Mouse (Mus musculus) midbrain, embryonic 15.5 days (tissue): ENCODE results near the gene Rfx8. TPM values are rescaled to one million over a fixed set of nuclear protein-coding genes. Genes with fewer than 3 reads are reported as not detected.

Experiments
- ATAC-seq: fragments of 200-750 bp; cut with Nextera tagmentation; replicated peaks from 2 replicates; pipeline ENCODE4 v1.8.0; 2017; ENCODE audit warnings: moderate TSS enrichment
- H3K27ac ChIP-seq: fragments of 300-500 bp; sonication (generic); 2 replicates; pipeline ENCODE4 v1.5.1; 2015; ENCODE audit warnings: mild to moderate bottlenecking, inconsistent platforms
- H3K27me3 ChIP-seq: fragments of 300-500 bp; sonication (generic); replicated peaks from 2 replicates; pipeline ENCODE4 v1.6.1; 2015; ENCODE audit warnings: inconsistent platforms
- H3K36me3 ChIP-seq: fragments of 300-500 bp; sonication (generic); replicated peaks from 2 replicates; pipeline ENCODE4 v1.6.1; 2015; ENCODE audit warnings: inconsistent platforms
- H3K4me1 ChIP-seq: fragments of 300-500 bp; sonication (generic); 2 replicates; pipeline ENCODE4 v1.6.1; 2015; ENCODE audit warnings: inconsistent platforms
- H3K4me2 ChIP-seq: fragments of 300-500 bp; sonication (generic); 2 replicates; pipeline ENCODE4 v1.6.1; 2015; ENCODE audit warnings: inconsistent platforms, mild to moderate bottlenecking, moderate library complexity
- H3K4me3 ChIP-seq: fragments of 300-500 bp; sonication (generic); 2 replicates; pipeline ENCODE4 v1.5.1; 2015; ENCODE audit warnings: mild to moderate bottlenecking, inconsistent platforms
- H3K9ac ChIP-seq: fragments of 300-500 bp; sonication (generic); 2 replicates; pipeline ENCODE4 v1.6.1; 2015; ENCODE audit warnings: mild to moderate bottlenecking, inconsistent platforms
- H3K9me3 ChIP-seq: fragments of 300-500 bp; sonication (generic); 2 replicates; pipeline ENCODE4 v1.6.1; 2016; ENCODE audit warnings: inconsistent platforms
- WGBS: fragments of 180-500 bp; shearing (Covaris S2); methylation state at CpG from one replicate; pipeline ENCODE4 v1.1.7; 2015; ENCODE audit warnings: mixed read lengths; 5-methylcytosine and 5-hydroxymethylcytosine counted together
- polyA plus RNA-seq: library from polyadenylated mRNA; unstranded; fragments of >200 nt; fragmentation: Nextera tagmentation; extraction: Ambion mirVana; gene quantifications from 2 replicates; pipeline ENCODE4 v1.2.1, GENCODE M21; 2015

Rfx8 gene
- polyA plus RNA-seq, 1 experiment from 2014 or later: 0.32 TPM

DNA sequence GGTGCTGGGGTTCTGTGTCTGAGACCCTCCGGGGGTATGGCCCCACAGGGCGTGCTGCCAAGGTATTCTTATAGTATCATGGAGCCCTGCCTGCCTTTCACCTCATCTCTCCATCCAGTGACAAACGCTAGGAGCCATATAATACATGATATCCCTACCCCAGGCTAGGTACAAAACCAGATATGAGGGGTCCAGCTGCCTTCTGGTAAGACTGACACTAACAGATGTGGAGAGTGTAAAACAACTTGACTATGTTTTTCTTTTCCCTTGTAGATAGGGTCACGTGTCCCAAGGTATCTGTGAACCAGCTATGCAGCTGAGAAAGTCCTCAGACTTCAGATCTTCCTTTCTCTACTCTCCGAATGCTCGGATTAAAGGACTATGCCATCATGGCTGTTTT lies 30.7 kb upstream of the Rfx8 start:
- no peak overlapping the region for H3K9ac ChIP-seq
- no peaks in the 10 kb centered on the region for H3K4me1 ChIP-seq
- no peaks in the 10 kb centered on the region for H3K9me3 ChIP-seq
- ATAC-seq: no peak
- H3K27me3 ChIP-seq: no peaks in the 10 kb centered on the region
- H3K4me3 ChIP-seq: no peak overlapping the region
- H3K36me3 ChIP-seq: no peaks in the 10 kb centered on the region
- H3K4me2 ChIP-seq: no peak overlapping the region
- WGBS: 89% methylated on average over 6 of the region's 6 CpGs
- no peak overlapping the region for H3K27ac ChIP-seq

DNA sequence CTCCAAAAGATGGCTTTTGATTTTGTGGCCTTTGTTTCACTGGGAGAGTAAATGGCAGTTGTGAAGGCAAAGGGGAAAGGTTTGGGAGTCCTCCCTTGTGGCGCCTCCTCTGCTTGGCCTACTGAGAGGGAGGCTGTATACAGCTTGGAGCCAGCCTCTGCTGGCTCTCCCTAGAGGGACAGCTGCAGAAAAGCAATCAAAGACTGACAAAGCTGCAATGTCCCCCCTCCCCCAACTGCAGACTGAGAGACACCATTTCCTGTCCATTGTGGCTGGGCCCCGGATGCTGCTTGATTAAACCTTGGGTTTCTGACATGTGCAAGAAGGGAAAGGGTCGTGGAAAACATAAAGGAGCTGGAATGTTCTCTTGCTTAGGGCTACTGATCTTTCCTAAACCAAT lies 28.9 kb upstream of the Rfx8 start:
- H3K9ac ChIP-seq: no peak overlapping the region
- peaks cover 4% of the 10 kb centered on the region; the same call in 1 of the 2 replicates for H3K4me1 ChIP-seq
- ATAC-seq: peak; percentile 54
- no peaks in the 10 kb centered on the region for H3K9me3 ChIP-seq
- no peak overlapping the region for H3K4me3 ChIP-seq
- no peak overlapping the region for H3K27ac ChIP-seq
- H3K27me3 ChIP-seq: no peaks in the 10 kb centered on the region
- WGBS: 23% methylated on average over 3 of the region's 3 CpGs
- no peak overlapping the region for H3K4me2 ChIP-seq
- no peaks in the 10 kb centered on the region for H3K36me3 ChIP-seq

DNA sequence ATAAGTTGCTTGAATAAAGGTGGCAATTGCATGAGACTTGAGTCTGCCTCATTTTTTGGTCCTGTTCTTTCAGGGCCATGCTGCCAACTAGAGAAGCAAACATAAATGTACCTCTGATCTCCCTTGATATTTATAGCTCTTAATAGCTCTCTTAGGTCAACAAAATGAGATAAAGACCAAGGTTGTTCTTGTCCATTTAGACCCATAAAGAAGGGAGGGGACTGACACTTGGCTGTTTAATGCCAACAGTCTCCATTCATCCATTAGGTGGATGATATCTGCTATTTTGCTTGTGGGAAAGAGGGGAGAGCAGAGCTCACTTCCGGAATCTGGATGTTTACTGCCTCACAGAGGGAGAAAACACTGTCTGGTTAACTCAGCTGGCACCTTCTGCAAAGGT lies 28.4 kb upstream of the Rfx8 start:
- Histone ChIP-seq H3K36me3 (no peaks in the 10 kb centered on the region), H3K9ac (no peak overlapping the region), H3K4me3 (no peak overlapping the region), H3K27ac (no peak overlapping the region), H3K9me3 (no peaks in the 10 kb centered on the region), H3K4me2 (no peak overlapping the region), H3K27me3 (no peaks in the 10 kb centered on the region), H3K4me1 (peaks cover 4% of the 10 kb centered on the region; the same call in 1 of the 2 replicates)
- ATAC-seq: no peak
- 47% methylated on average over 1 of the region's 1 CpGs for WGBS

- Histone ChIP-seq H3K4me2 (no peak overlapping the region), H3K9ac (no peak overlapping the region), H3K4me3 (no peak overlapping the region), H3K36me3 (no peaks in the 10 kb centered on the region), H3K27me3 (no peaks in the 10 kb centered on the region), H3K9me3 (no peaks in the 10 kb centered on the region), H3K27ac (no peak overlapping the region), H3K4me1 (peaks cover 4% of the 10 kb centered on the region; the same call in 1 of the 2 replicates)
- no peak for ATAC-seq
- 81% methylated on average over 6 of the region's 6 CpGs for WGBS
Measured at GRCm38 (mm10) chr1:39748666-39749065, 27.9 kb upstream of the Rfx8 start.

DNA sequence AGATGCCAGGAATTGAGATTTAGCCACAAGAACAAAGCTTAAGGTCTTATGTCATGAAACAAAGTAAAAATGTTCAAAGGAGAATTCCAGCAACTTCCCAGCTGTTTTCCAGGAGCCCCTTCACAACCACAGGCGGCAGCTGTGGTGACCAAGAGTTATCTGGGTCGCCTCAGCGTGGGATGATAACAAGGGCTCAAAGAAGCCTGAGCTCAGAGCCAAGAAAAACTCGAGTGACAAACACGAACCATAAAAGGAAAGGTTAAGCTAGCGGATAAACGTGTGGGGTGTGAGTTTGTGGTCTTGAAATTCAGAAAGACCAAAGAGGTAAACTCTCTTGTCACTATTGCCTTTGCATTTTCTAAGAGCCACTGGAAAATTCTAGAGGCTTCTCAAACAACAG lies 25.7 kb upstream of the Rfx8 start:
- WGBS: 29% methylated on average over 7 of the region's 7 CpGs
- Histone ChIP-seq H3K9me3 (no peaks in the 10 kb centered on the region), H3K4me2 (no peak overlapping the region), H3K4me3 (no peak overlapping the region), H3K4me1 (peaks cover 5% of the 10 kb centered on the region; the same call in 1 of the 2 replicates), H3K27ac (no peak overlapping the region), H3K27me3 (no peaks in the 10 kb centered on the region), H3K9ac (no peak overlapping the region), H3K36me3 (no peaks in the 10 kb centered on the region)
- ATAC-seq: no peak

DNA sequence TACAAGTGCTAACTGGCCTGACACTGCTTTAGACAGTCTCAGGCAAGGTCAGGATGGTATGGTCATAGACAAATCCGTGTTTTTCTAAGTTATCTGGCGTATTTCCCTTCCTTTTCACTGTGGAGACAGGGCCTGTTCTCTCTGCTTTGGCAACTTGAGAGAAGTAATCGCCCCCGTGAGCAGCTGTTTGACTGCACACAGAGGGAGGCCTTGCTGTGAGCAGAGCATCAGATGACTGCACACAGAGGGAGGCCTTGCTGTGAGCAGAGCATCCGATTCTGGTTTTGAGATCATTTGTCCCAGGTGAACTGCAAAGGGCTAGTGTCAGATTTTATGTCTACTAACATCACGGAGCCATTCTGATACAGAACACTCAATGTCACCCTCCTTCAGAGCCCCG lies 20.2 kb upstream of the Rfx8 start:
- ATAC-seq: 0 out of 2 replicates have a peak, but pooled peaks have one; percentile 33
- H3K27ac ChIP-seq: no peak overlapping the region
- H3K36me3 ChIP-seq: no peaks in the 10 kb centered on the region
- H3K4me3 ChIP-seq: no peak overlapping the region
- no peaks in the 10 kb centered on the region for H3K9me3 ChIP-seq
- 32% methylated on average over 7 of the region's 7 CpGs for WGBS
- no peaks in the 10 kb centered on the region for H3K27me3 ChIP-seq
- no peak overlapping the region for H3K4me2 ChIP-seq
- H3K9ac ChIP-seq: no peak overlapping the region
- peaks cover 8% of the 10 kb centered on the region; the same call in 1 of the 2 replicates for H3K4me1 ChIP-seq

GRCm38 (mm10) chr1:39740002-39740401 lies 19.2 kb upstream of the Rfx8 start:
- ATAC-seq: no peak
- Histone ChIP-seq H3K27me3 (no peaks in the 10 kb centered on the region), H3K9ac (no peak overlapping the region), H3K4me1 (peaks cover 8% of the 10 kb centered on the region; the same call in 1 of the 2 replicates), H3K9me3 (no peaks in the 10 kb centered on the region), H3K27ac (no peak overlapping the region), H3K4me3 (no peak overlapping the region), H3K4me2 (no peak overlapping the region), H3K36me3 (no peaks in the 10 kb centered on the region)
- WGBS: 69% methylated on average over 4 of the region's 4 CpGs

DNA sequence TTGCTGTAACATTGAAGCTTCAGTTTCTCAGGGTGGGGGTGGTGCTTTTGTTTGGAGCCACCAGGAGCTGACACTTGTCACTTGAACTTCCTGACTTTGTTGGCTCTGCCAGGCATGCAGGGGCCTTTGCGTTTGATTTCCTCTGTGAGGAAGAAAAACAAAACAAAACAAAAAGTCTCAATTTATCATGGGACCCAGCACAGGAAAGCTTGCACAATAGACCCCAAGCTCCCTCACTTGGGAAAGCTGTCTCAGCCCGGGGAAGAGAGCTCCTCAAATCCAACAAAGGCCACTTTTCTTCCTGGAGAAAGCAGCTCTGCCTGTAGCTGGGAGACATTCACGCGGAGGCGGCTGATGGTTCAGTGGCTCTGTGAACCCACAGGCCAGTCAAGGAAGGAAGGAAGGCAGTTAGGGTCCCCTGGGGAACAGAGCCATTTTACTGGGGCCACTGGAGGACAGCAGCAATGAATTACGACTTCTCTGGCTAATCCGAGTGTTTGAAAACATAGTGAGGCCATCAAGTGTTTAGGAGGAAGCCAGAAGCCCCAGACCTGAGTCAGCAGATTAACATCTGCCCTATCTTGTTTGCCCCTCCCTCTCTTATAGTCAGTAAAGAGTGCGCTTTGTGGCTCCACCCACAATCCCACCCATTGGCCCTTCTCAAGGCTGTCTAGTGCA lies 15.3 kb upstream of the Rfx8 start:
- Histone ChIP-seq H3K27me3 (no peaks in the 10 kb centered on the region), H3K4me1 (peaks cover 10% of the 10 kb centered on the region; the same call in 1 of the 2 replicates), H3K9me3 (no peaks in the 10 kb centered on the region), H3K4me2 (no peak overlapping the region), H3K36me3 (no peaks in the 10 kb centered on the region), H3K9ac (no peak overlapping the region), H3K27ac (no peak overlapping the region), H3K4me3 (no peak overlapping the region)
- 23% methylated on average over 8 of the region's 8 CpGs for WGBS
- no peak for ATAC-seq

- 77% methylated on average over 2 of the region's 2 CpGs for WGBS
- Histone ChIP-seq H3K27me3 (no peaks in the 10 kb centered on the region), H3K27ac (no peak overlapping the region), H3K9ac (no peak overlapping the region), H3K36me3 (no peaks in the 10 kb centered on the region), H3K4me2 (no peak overlapping the region), H3K4me3 (no peak overlapping the region), H3K4me1 (peaks cover 6% of the 10 kb centered on the region; the same call in 1 of the 2 replicates), H3K9me3 (no peaks in the 10 kb centered on the region)
- ATAC-seq: no peak
Measured at GRCm38 (mm10) chr1:39735493-39735892, 14.7 kb upstream of the Rfx8 start.

- H3K4me1 ChIP-seq: peaks cover 6% of the 10 kb centered on the region; the same call in 1 of the 2 replicates
- H3K27me3 ChIP-seq: no peaks in the 10 kb centered on the region
- H3K9ac ChIP-seq: no peak overlapping the region
- H3K4me2 ChIP-seq: no peak overlapping the region
- no peaks in the 10 kb centered on the region for H3K9me3 ChIP-seq
- no peak overlapping the region for H3K4me3 ChIP-seq
- H3K36me3 ChIP-seq: no peaks in the 10 kb centered on the region
- H3K27ac ChIP-seq: no peak overlapping the region
- no peak for ATAC-seq
- WGBS: 89% methylated on average over 6 of the region's 6 CpGs
Measured at GRCm38 (mm10) chr1:39734881-39735280, 14.1 kb upstream of the Rfx8 start.

DNA sequence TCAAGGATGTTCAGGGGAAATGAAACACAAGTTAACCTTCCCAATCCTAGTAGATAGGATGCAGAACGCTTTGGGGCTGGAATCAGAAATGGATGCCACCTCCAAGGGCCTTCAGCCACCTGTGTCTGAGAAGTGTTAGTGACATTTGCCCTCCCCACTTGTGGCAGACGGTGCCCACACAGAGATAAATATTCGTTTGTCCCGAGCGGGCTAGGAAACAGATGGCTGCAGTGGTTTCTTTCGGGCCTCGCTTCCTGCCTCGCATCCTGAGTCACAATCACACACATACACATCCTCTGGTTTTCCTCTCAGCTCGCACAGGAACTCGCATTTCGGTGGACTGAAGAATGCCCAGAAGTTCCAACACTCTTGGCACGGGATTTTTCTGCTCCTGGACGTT lies 13.5 kb upstream of the Rfx8 start:
- no peaks in the 10 kb centered on the region for H3K9me3 ChIP-seq
- H3K4me3 ChIP-seq: no peak overlapping the region
- no peak overlapping the region for H3K9ac ChIP-seq
- no peaks in the 10 kb centered on the region for H3K27me3 ChIP-seq
- H3K36me3 ChIP-seq: no peaks in the 10 kb centered on the region
- no peak overlapping the region for H3K4me2 ChIP-seq
- WGBS: 87% methylated on average over 13 of the region's 13 CpGs
- H3K4me1 ChIP-seq: peaks cover 6% of the 10 kb centered on the region; the same call in 1 of the 2 replicates
- no peak overlapping the region for H3K27ac ChIP-seq
- no peak for ATAC-seq

DNA sequence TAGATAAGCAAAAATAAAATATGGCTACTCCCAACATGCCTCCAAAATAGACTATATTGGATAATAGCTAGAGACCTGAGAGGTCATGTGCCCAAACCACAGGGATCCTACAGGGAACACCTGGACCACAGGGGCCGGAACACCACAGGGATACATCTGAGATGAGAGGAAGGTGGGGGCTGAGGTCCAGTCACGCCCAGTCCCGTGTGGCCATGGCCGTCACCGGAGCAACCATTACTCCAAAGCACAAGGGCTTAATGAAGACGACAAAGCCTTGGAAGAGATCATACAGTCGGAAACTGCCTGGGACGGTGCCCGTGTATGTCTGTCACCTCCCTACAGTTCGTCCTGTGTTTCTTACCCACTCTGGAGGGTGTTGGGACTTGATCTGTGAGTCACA lies 13.1 kb upstream of the Rfx8 start:
- 95% methylated on average over 10 of the region's 10 CpGs for WGBS
- Histone ChIP-seq H3K9ac (no peak overlapping the region), H3K4me2 (no peak overlapping the region), H3K36me3 (no peaks in the 10 kb centered on the region), H3K4me1 (peaks cover 6% of the 10 kb centered on the region; the same call in 1 of the 2 replicates), H3K9me3 (no peaks in the 10 kb centered on the region), H3K27me3 (no peaks in the 10 kb centered on the region), H3K27ac (no peak overlapping the region), H3K4me3 (no peak overlapping the region)
- no peak for ATAC-seq

- Histone ChIP-seq H3K9ac (no peak overlapping the region), H3K4me1 (peaks cover 6% of the 10 kb centered on the region; the same call in 1 of the 2 replicates), H3K27ac (no peak overlapping the region), H3K4me3 (no peak overlapping the region), H3K27me3 (no peaks in the 10 kb centered on the region), H3K9me3 (no peaks in the 10 kb centered on the region), H3K36me3 (no peaks in the 10 kb centered on the region), H3K4me2 (no peak overlapping the region)
- 43% methylated on average over 10 of the region's 10 CpGs for WGBS
- ATAC-seq: no peak
Measured at GRCm38 (mm10) chr1:39732081-39732480, 11.3 kb upstream of the Rfx8 start.
